Mouse (Mus musculus) adrenal gland, adult 8-10 months (tissue): ENCODE results near the gene Cfap54. TPM values are rescaled to one million over a fixed set of nuclear protein-coding genes. Genes with fewer than 3 reads are reported as not detected.
A peak's percentile ranks its signal among the peaks of the same experiment; 100 is the strongest.

Experiments used
- DNase-seq: peaks from one replicate; pipeline ENCODE4 v3.0.0; 2022
- total RNA-seq, 4 experiments: library from RNA; stranded (reverse); gene quantifications; 2 replicates each; pipeline ENCODE4 v1.2.4; 2022

The Cfap54 gene
- 1 to 10 TPM; 4.0 to 6.1 (median 5.1) TPM for total RNA-seq

- DNase-seq = peak; percentile 84
These were observed at the start of gene Cfap54 for GRCm38 (mm10) chr10:93081133-93081779. Gene Cfap54 (minus strand): TSS chr10:93081618.

DNA sequence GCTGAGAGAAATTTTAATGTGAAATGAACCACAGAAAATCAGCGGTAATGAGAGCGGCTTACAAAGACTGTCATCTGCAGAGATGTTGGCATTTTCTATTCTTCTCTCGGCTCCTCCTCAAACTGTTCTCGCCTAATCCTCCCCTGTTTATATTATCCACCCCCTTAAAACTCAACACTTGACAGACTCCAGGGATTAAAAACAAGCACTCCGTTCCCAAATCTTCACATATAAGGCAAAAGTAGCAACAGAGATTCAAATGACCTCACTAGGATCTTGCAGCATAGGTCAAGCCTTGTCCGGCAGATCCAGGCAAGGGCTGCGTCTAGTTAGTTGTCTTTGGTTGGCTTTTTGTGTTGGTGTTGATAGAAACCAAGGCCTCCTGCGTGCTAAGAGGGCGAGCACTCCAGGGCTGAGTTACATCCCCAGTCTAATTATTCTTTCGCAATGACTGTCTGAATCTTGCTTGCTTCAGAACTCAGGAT lies 49.1 kb upstream of the Cfap54 start:
- DNase-seq = no peak

GRCm38 (mm10) chr10:93129904-93130455 lies 48.6 kb upstream of the Cfap54 start:
- DNase-seq = no peak

DNA sequence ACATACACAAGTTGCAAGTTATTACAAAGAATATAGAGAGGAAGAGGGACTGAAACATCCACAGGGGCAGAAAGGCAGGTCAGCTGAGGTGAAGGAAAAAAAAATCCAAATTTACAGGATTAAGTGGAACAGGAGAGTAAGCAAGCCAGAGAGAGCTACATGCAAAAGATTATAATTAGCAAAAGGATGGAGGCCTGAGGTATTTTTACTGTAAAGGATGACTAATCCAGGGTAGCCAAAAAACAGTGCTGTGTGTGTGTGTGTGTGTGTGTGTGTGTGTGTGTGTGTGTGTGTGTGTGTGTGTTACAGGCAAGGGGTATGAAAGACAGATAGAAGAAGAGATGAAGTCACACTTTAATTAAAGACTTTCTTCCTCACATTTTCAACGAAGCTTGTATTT lies 47.9 kb upstream of the Cfap54 start:
- no peak for DNase-seq

DNA sequence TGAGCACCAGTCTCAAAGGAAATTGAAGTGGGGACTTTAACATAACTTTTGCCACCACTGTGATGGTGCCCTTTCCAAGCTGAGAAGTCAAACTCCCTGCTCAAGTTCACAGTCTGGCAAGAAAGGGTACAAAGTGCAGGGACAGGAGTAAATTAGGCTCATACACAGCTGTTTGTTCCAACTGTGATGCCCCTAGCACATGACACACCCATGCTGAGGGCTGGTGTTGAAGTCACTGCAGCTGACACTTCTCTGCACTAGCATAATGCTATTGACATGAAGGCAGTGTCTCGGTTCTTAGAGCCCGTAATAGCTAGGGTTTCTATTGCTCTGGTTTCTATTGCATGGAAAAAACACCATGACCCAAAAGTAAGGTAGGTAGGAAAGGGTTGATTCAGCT lies 47.1 kb upstream of the Cfap54 start:
- DNase-seq = no peak

GRCm38 (mm10) chr10:93126025-93126424 lies 44.6 kb upstream of the Cfap54 start:
- DNase-seq = no peak

GRCm38 (mm10) chr10:93123957-93124613 lies 42.7 kb upstream of the Cfap54 start:
- peak; percentile 55 for DNase-seq

DNA sequence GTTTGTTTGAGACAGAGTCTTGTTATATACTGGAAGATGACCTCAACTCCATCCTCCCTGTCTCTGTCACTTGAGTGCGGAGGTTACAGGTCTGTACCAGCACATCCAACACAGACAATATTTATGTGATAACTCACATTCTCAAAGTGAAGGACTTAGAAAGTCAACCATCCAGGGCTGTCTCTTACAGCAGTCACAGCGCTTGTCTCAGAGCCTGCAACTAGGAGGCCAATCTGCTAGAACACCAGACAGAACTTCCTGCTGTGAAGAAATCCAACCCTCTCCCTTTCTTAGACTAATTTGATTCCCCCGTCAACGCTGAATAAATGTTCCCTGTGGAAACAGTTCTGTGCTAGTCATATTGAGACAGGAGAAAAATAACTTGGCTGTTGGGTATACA lies 41.9 kb upstream of the Cfap54 start:
- DNase-seq = no peak

DNA sequence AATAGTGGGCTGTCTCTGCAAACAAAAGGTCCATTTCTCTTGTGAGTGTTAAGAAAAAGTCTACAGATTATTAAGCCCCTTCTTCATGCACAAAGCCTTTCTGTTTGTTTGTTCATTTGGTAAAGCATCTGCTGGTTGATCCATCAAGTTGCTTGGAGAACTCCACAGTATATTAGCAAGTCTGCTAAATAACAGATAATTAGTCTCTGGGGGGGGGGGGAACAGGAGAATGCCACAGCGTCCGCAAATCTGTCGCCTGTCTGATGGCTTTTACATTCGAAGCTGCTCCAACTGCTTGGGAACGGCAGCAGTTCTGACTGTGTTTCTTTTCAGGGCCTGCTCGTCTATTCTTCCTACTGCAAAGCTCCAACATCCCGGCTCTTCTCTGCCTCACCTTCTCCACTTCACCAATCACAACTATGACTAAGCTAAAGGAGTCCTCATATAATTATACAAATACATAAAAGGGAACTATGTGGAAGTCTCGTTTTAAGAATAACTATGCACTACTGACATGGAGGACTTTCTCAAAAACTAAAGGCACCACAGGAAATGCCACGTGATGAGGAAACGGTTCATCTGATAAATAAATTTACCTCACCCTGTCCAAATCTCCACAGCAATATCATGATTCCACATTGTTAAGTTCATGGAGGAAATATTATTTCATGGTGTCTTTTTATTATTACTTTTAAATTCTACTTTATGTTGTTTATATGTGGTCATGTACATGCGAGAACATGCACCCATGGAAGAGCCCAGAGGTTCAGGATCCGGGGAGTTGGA lies 41.2 kb upstream of the Cfap54 start:
- no peak for DNase-seq

DNA sequence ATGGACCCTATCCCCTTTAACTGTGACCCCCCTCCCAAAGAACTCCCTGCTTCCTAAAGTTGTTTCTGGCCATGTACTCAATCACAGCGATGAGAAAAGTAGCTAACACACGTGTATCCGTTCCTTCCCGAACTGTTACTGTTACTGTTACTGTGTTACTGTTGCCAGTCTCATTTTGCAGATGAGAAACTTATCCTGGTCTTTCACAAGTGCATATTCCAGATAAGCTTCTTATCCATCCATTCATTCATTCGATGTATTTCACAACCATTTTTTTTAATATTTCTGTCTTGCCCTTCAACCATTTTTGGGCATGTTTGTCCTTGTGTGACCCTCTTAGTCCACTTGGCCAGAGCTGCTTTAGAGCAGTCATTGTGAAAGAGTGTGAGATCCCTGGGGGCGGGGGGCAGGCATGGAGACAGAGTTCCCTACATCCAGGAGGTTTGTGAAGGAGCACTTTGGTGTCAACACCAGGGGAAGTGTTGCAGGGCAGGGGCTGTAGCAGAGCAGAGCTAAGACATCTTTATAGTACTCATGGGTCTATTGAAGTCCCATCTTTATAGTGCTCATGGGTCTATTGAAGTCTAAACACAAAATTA lies 39.9 kb upstream of the Cfap54 start:
- no peak for DNase-seq

DNA sequence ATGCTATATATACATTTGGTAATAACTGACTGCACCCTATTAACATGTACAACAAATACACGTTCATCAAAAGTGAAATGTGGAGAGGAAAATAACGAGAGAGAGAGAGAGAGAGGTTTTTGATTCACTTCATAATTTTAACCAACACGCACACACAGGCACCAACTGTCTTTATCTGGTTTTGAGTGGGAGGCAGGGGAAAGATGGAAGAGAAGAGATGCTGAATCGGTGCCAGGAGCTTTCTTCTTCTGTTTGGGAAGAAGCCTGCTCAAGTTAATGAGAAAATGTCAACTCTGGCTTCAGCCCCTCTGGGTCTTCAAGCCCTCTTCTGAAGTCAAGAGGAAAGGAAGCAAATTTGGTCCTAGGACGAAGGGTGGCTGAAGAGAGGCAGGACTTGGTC lies 38.4 kb upstream of the Cfap54 start:
- no peak for DNase-seq

DNA sequence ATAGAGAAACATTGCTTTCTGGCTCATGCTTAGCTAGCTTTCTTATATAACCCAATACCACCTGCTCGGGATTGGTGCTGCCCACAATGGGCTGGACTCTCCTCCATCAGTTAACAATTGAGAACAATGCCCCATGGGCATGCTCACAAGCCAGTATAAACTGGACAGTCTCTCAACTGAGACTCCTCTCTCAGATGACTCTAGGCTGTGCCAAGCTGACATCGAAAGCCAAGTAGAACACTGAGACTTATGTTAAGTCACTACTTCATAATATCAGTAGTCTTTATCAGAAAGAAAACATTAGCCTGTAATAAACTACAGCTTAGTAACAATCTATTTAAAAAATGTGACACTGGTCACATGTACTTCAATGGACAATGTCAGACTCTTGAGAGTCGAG lies 35.2 kb upstream of the Cfap54 start:
- no peak for DNase-seq

GRCm38 (mm10) chr10:93115743-93116142 lies 34.3 kb upstream of the Cfap54 start:
- no peak for DNase-seq

DNA sequence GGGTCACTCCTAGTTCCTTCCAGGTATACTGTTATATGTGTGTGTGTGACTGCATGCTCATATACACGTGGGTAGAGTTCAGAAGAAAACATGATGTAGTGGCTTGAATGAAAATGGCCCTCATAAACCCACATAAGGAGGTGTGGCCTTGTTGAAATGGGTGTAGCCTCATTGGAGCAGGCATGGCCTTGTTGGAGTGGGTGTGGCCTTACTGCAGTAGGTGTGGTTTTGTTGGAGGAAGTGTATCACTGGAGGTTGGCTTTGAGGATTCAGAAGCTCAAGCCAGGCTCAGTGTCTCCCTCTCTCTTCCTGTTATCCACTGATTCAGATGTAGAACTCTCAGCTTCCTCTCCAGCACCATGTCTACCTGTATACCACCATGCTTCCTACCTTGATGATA lies 33.4 kb upstream of the Cfap54 start:
- no peak for DNase-seq

- no peak for DNase-seq
These were observed 32.5 kb upstream of the Cfap54 start for GRCm38 (mm10) chr10:93113968-93114367.

GRCm38 (mm10) chr10:93112021-93112420 lies 30.6 kb upstream of the Cfap54 start:
- no peak for DNase-seq

DNA sequence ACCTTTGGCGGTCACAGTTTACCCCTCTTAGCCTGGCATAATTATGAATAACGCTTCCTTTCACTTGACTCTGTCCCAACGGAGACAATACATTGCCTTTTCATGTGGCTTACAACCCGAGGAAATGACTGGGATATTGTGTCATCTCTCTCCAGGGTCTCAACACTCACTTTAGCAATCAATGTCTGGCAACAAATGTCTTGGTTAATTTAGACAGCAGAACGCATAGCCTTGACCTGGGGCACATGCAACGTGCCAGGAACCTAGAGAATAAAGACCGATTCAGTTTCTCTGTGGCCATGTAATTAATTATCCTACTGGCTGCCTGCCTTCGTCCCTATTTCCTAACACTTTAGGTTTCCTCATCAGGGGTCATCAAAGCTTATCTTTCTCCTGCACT lies 30.0 kb upstream of the Cfap54 start:
- peak; percentile 62 for DNase-seq

GRCm38 (mm10) chr10:93105358-93105757 lies 23.9 kb upstream of the Cfap54 start:
- no peak for DNase-seq

- no peak for DNase-seq
These were observed 22.9 kb upstream of the Cfap54 start for GRCm38 (mm10) chr10:93104357-93104756.

- no peak for DNase-seq
These were observed 22.3 kb upstream of the Cfap54 start for GRCm38 (mm10) chr10:93103676-93104075.

DNA sequence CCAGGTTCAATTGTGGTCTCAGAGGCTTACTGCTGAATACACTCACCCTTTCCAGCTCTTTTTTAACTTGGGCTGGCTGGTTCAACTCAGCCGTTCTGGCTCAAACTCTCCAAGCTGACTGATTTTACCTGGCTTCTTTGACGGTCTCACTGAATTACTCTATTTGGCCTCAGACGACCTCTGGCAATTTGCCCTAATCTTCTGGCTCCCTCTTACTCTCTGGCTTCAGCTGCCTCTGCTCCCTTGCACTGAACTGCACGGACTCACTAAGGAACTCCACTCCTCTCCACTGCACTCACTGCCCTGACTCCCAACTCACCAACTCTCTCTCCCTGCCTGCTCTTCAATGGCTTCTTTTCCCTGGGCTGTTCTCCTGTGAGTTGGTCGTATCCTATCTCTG lies 20.9 kb upstream of the Cfap54 start:
- no peak for DNase-seq

DNA sequence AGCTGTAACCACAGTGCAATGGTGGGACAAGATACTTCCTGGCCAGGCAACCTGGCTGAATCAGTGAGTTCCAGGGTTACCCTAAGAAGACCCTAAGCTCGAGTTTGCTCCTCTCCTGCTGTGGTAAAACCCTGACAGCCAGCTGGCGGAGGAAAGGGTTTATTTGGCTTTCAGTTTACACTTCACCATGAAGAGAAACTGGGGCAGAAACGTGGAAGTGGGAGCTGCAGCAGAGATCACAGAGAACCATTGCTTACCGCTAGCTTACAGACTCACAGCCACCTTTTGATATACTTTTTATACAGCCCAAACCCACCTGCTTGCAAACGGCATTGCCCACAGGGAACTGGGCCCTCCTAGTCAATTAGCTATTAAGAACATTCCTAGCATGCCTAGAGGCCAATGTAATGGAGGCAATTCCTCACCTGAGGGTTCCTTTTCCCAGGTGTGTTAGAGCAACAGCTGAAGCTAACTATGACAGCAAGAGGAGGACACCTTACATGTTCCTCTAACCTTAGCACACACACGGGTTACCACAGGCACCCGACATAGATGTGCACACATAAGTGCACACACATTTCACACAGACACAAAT lies 16.9 kb upstream of the Cfap54 start:
- DNase-seq = no peak
